Mouse (Mus musculus): ENCODE measurements at regions not wholly inside any gene's neighbourhood (a gene's known extent, or its start where the extent isn't known, plus 50 kb on each side); places are given as distances from the start of the nearest gene placed in this dataset.

- H3K4me1 ChIP-seq (ENCODE audit: control insufficient read depth) = peaks cover 6% of the 10 kb centered on the region
- no peak overlapping the region for H3K4me3 ChIP-seq (replicated peaks)
- no peaks in the 10 kb centered on the region for H3K9me3 ChIP-seq (ENCODE audit: control insufficient read depth, low read length)
- TF ChIP-seq GATA1 (IDR thresholded peaks at IDR 0.05; ENCODE audit: low read length) (no peak), TAL1 (IDR thresholded peaks at IDR 0.05; ENCODE audit: low read length) (no peak)
- no peaks in the 10 kb centered on the region for H3K36me3 ChIP-seq (ENCODE audit: control insufficient read depth)
- 0 out of 2 replicates have a peak, but pooled peaks cover 3% of the 10 kb centered on the region for H3K27me3 ChIP-seq (ENCODE audit: control insufficient read depth)
Observed at GRCm38 (mm10) chr6:148539207-148539960, 95.2 kb upstream of the Tmtc1 start.

- no peaks in the 10 kb centered on the region for H3K9me3 ChIP-seq (ENCODE audit: control insufficient read depth, low read length)
Observed at GRCm38 (mm10) chr6:148534364-148534763, 90.2 kb upstream of the Tmtc1 start.

GRCm38 (mm10) chr6:148531068-148531467, 86.9 kb upstream of the Tmtc1 start:
- TF ChIP-seq TAL1 (IDR thresholded peaks at IDR 0.05; ENCODE audit: low read length) (no peak), GATA1 (IDR thresholded peaks at IDR 0.05; ENCODE audit: low read length) (no peak)
- no peak overlapping the region for H3K4me3 ChIP-seq (replicated peaks)
- H3K27me3 ChIP-seq (ENCODE audit: control insufficient read depth) = no peaks in the 10 kb centered on the region
- no peaks in the 10 kb centered on the region for H3K36me3 ChIP-seq (ENCODE audit: control insufficient read depth)
- H3K4me1 ChIP-seq (ENCODE audit: control insufficient read depth) = peaks cover 12% of the 10 kb centered on the region
- no peaks in the 10 kb centered on the region for H3K9me3 ChIP-seq (ENCODE audit: control insufficient read depth, low read length)

More at GRCm38 (mm10) chr6:148534364-148534763, 90.2 kb upstream of the Tmtc1 start:
- peaks cover 7% of the 10 kb centered on the region for H3K4me1 ChIP-seq (ENCODE audit: control insufficient read depth)
- H3K4me3 ChIP-seq (replicated peaks) = no peak overlapping the region
- TF ChIP-seq GATA1 (IDR thresholded peaks at IDR 0.05; ENCODE audit: low read length) (no peak), TAL1 (IDR thresholded peaks at IDR 0.05; ENCODE audit: low read length) (no peak)
- H3K27me3 ChIP-seq (ENCODE audit: control insufficient read depth) = no peaks in the 10 kb centered on the region
- H3K36me3 ChIP-seq (ENCODE audit: control insufficient read depth) = no peaks in the 10 kb centered on the region

- no peaks in the 10 kb centered on the region for H3K27me3 ChIP-seq (ENCODE audit: control insufficient read depth)
- peaks cover 25% of the 10 kb centered on the region for H3K4me1 ChIP-seq (ENCODE audit: control insufficient read depth)
- TF ChIP-seq GATA1 (IDR thresholded peaks at IDR 0.05; ENCODE audit: low read length) = no peak
- TF ChIP-seq TAL1 (IDR thresholded peaks at IDR 0.05; ENCODE audit: low read length) = no peak
- H3K4me3 ChIP-seq (replicated peaks) = no peak overlapping the region
- no peaks in the 10 kb centered on the region for H3K9me3 ChIP-seq (ENCODE audit: control insufficient read depth, low read length)
- no peaks in the 10 kb centered on the region for H3K36me3 ChIP-seq (ENCODE audit: control insufficient read depth)
Observed at GRCm38 (mm10) chr6:148528611-148529010, 84.4 kb upstream of the Tmtc1 start.

- Histone ChIP-seq H3K36me3 (ENCODE audit: control insufficient read depth) (no peaks in the 10 kb centered on the region; the same call in 1 of the 2 replicates), H3K4me1 (ENCODE audit: control insufficient read depth) (peaks cover 64% of the 10 kb centered on the region), H3K27me3 (ENCODE audit: control insufficient read depth) (no peaks in the 10 kb centered on the region), H3K4me3 (replicated peaks) (no peak overlapping the region), H3K9me3 (ENCODE audit: control insufficient read depth, low read length) (no peaks in the 10 kb centered on the region)
- TF ChIP-seq GATA1 (IDR thresholded peaks at IDR 0.05; ENCODE audit: low read length) (no peak), TAL1 (IDR thresholded peaks at IDR 0.05; ENCODE audit: low read length) (no peak)
Observed at GRCm38 (mm10) chr6:148522893-148523292, 78.7 kb upstream of the Tmtc1 start.

GRCm38 (mm10) chr6:148517536-148518245, 73.5 kb upstream of the Tmtc1 start:
- no peaks in the 10 kb centered on the region for H3K9me3 ChIP-seq (ENCODE audit: control insufficient read depth, low read length)
- H3K4me1 ChIP-seq (ENCODE audit: control insufficient read depth) = peaks cover 89% of the 10 kb centered on the region
- no peaks in the 10 kb centered on the region; the same call in 1 of the 2 replicates for H3K36me3 ChIP-seq (ENCODE audit: control insufficient read depth)
- TF ChIP-seq TAL1 (IDR thresholded peaks at IDR 0.05; ENCODE audit: low read length) (peak; percentile 78), GATA1 (IDR thresholded peaks at IDR 0.05; ENCODE audit: low read length) (0 out of 2 replicates have a peak, but pooled peaks have one; percentile 19)
- no peaks in the 10 kb centered on the region for H3K27me3 ChIP-seq (ENCODE audit: control insufficient read depth)
- H3K4me3 ChIP-seq (replicated peaks) = peak overlapping the region; percentile 19

GRCm38 (mm10) chr6:148516654-148517053, 72.5 kb upstream of the Tmtc1 start:
- Histone ChIP-seq H3K36me3 (ENCODE audit: control insufficient read depth) (no peaks in the 10 kb centered on the region; the same call in 1 of the 2 replicates), H3K9me3 (ENCODE audit: control insufficient read depth, low read length) (no peaks in the 10 kb centered on the region), H3K4me1 (ENCODE audit: control insufficient read depth) (peaks cover 90% of the 10 kb centered on the region), H3K4me3 (replicated peaks) (no peak overlapping the region), H3K27me3 (ENCODE audit: control insufficient read depth) (no peaks in the 10 kb centered on the region)
- no peak for TF ChIP-seq GATA1 (IDR thresholded peaks at IDR 0.05; ENCODE audit: low read length)

GRCm38 (mm10) chr6:148515105-148515504, 70.9 kb upstream of the Tmtc1 start:
- Histone ChIP-seq H3K27me3 (ENCODE audit: control insufficient read depth) (no peaks in the 10 kb centered on the region), H3K36me3 (ENCODE audit: control insufficient read depth) (no peaks in the 10 kb centered on the region; the same call in 1 of the 2 replicates), H3K9me3 (ENCODE audit: control insufficient read depth, low read length) (no peaks in the 10 kb centered on the region), H3K4me1 (ENCODE audit: control insufficient read depth) (peaks cover 87% of the 10 kb centered on the region), H3K4me3 (replicated peaks) (no peak overlapping the region)
- TF ChIP-seq GATA1 (IDR thresholded peaks at IDR 0.05; ENCODE audit: low read length) = no peak

- no peak overlapping the region for H3K4me3 ChIP-seq (replicated peaks)
- no peaks in the 10 kb centered on the region for H3K27me3 ChIP-seq (ENCODE audit: control insufficient read depth)
- H3K4me1 ChIP-seq (ENCODE audit: control insufficient read depth) = peaks cover 83% of the 10 kb centered on the region
- no peak for TF ChIP-seq GATA1 (IDR thresholded peaks at IDR 0.05; ENCODE audit: low read length)
- no peak for TF ChIP-seq TAL1 (IDR thresholded peaks at IDR 0.05; ENCODE audit: low read length)
- H3K9me3 ChIP-seq (ENCODE audit: control insufficient read depth, low read length) = no peaks in the 10 kb centered on the region
- H3K36me3 ChIP-seq (ENCODE audit: control insufficient read depth) = no peaks in the 10 kb centered on the region; the same call in 1 of the 2 replicates
Observed at GRCm38 (mm10) chr6:148514645-148515044, 70.5 kb upstream of the Tmtc1 start.

All from erythroblast, embryonic 14.5 days (primary cell).